Mouse (Mus musculus) embryonic facial prominence, embryonic 13.5 days (tissue): Measurements from ENCODE around the gene Dazl. TPM values are rescaled to one million over a fixed set of nuclear protein-coding genes. Genes with fewer than 3 reads are reported as not detected.

Experiments used
- ATAC-seq: fragments of 200-750 bp; cut with Nextera tagmentation; 2 replicates; pipeline ENCODE4 v1.8.0; 2017; ENCODE audit warnings: low read depth; ENCODE audit not compliant: insufficient number of reproducible peaks, insufficient read depth, low FRiP score, low TSS enrichment
- H3K27ac ChIP-seq: fragments of 300-500 bp; sonication (generic); 2 replicates; pipeline ENCODE4 v1.5.1; 2015; ENCODE audit warnings: moderate library complexity, mild to moderate bottlenecking, inconsistent platforms
- H3K27me3 ChIP-seq: fragments of 300-500 bp; sonication (generic); 2 replicates; pipeline ENCODE4 v1.6.1; 2015; ENCODE audit warnings: mild to moderate bottlenecking, inconsistent platforms
- H3K36me3 ChIP-seq: fragments of 300-500 bp; sonication (generic); 2 replicates; pipeline ENCODE4 v1.6.1; 2015; ENCODE audit warnings: mild to moderate bottlenecking, inconsistent platforms
- H3K4me1 ChIP-seq: fragments of 300-500 bp; sonication (generic); 2 replicates; pipeline ENCODE4 v1.6.1; 2015; ENCODE audit warnings: inconsistent platforms
- H3K4me2 ChIP-seq: fragments of 300-500 bp; sonication (generic); 2 replicates; pipeline ENCODE4 v1.6.1; 2015; ENCODE audit warnings: moderate library complexity, mild to moderate bottlenecking, inconsistent platforms
- H3K4me3 ChIP-seq: fragments of 300-500 bp; sonication (generic); 2 replicates; pipeline ENCODE4 v1.5.1; 2015; ENCODE audit warnings: mild to moderate bottlenecking, inconsistent platforms
- H3K9ac ChIP-seq: fragments of 300-500 bp; sonication (generic); 2 replicates; pipeline ENCODE4 v1.6.1; 2015; ENCODE audit warnings: mild to moderate bottlenecking, inconsistent platforms
- H3K9me3 ChIP-seq: fragments of 300-500 bp; sonication (generic); 2 replicates; pipeline ENCODE4 v1.6.1; 2016; ENCODE audit warnings: inconsistent platforms
- whole genome bisulfite sequencing: fragments of 180-500 bp; shearing (Covaris S2); methylation state at CpG from one replicate; pipeline ENCODE4 v1.1.7; 2015; ENCODE audit warnings: mixed read lengths; 5-methylcytosine and 5-hydroxymethylcytosine counted together
- polyA plus RNA-seq: library from polyadenylated mRNA; unstranded; fragments of >200 nt; fragmentation: Nextera tagmentation; extraction: Ambion mirVana; gene quantifications from 2 replicates; pipeline ENCODE4 v1.2.1, GENCODE M21; 2015

Gene Dazl
- polyA plus RNA-seq, 1 experiment from 2014 or later, result 0.58 TPM

- H3K4me2 ChIP-seq, result no peak overlapping the region
- H3K9ac ChIP-seq, result no peak overlapping the region
- no peak overlapping the region for H3K4me3 ChIP-seq
- no peaks in the 10 kb centered on the region for H3K9me3 ChIP-seq
- no peaks in the 10 kb centered on the region for H3K27me3 ChIP-seq
- WGBS, result 89% methylated on average over 8 of the region's 8 CpGs
- ATAC-seq, result no peak
- H3K36me3 ChIP-seq, result no peaks in the 10 kb centered on the region
- no peak overlapping the region for H3K27ac ChIP-seq
- H3K4me1 ChIP-seq, result peaks cover 5% of the 10 kb centered on the region; the same call in 1 of the 2 replicates
These were observed 62.2 kb downstream of the Dazl start for GRCm38 (mm10) chr17:50231206-50231605.

GRCm38 (mm10) chr17:50229534-50229933 lies 63.9 kb downstream of the Dazl start:
- Histone ChIP-seq H3K27ac (no peak overlapping the region), H3K36me3 (no peaks in the 10 kb centered on the region), H3K4me3 (no peak overlapping the region), H3K4me2 (no peak overlapping the region), H3K9ac (no peak overlapping the region), H3K4me1 (peaks cover 5% of the 10 kb centered on the region; the same call in 1 of the 2 replicates), H3K27me3 (no peaks in the 10 kb centered on the region), H3K9me3 (no peaks in the 10 kb centered on the region)
- 70% methylated on average over 4 of the region's 4 CpGs for WGBS
- no peak for ATAC-seq

Other genes starting within 250 kb of the Dazl start
- 15.8 and 20.3 TPM in 2 replicates for gene Rftn1, start 103.0 kb downstream of the Dazl start, polyA plus RNA-seq
- 3.9 and 4.3 TPM in 2 replicates for gene Plcl2, start 215.8 kb upstream of the Dazl start, polyA plus RNA-seq